Mouse (Mus musculus) embryonic facial prominence, embryonic 14.5 days (tissue): ENCODE results near the gene Epha6. TPM values are rescaled to one million over a fixed set of nuclear protein-coding genes. Genes with fewer than 3 reads are reported as not detected.
A peak's percentile ranks its signal among the peaks of the same experiment; 100 is the strongest.

ENCODE experiments used
- ATAC-seq: fragments of 200-750 bp; cut with Nextera tagmentation; 2 replicates; pipeline ENCODE4 v1.8.0; 2017; ENCODE audit warnings: low read depth, moderate number of reproducible peaks, moderate TSS enrichment
- DNase-seq: peaks from one replicate; pipeline ENCODE4 v3.0.0-alpha.2; 2015; ENCODE audit warnings: low spot score
- H3K27ac ChIP-seq: fragments of 300-500 bp; sonication (generic); replicated peaks from 2 replicates; pipeline ENCODE4 v1.5.1; 2014; ENCODE audit warnings: low read depth, mild to moderate bottlenecking, low read length, moderate library complexity
- H3K27me3 ChIP-seq: fragments of 300-500 bp; sonication (generic); replicated peaks from 2 replicates; pipeline ENCODE4 v1.6.1; 2014; ENCODE audit warnings: low read length; ENCODE audit not compliant: control insufficient read depth, insufficient read depth
- H3K36me3 ChIP-seq: fragments of 300-500 bp; sonication (generic); 2 replicates; pipeline ENCODE4 v1.6.1; 2014; ENCODE audit warnings: low read length, mixed read lengths; ENCODE audit not compliant: control insufficient read depth, insufficient read depth
- H3K4me1 ChIP-seq: fragments of 300-500 bp; sonication (generic); 2 replicates; pipeline ENCODE4 v1.6.1; 2014; ENCODE audit warnings: antibody characterized with exemption, low read length; ENCODE audit not compliant: control insufficient read depth, insufficient read depth
- H3K4me2 ChIP-seq: fragments of 300-500 bp; sonication (generic); 2 replicates; pipeline ENCODE4 v1.6.1; 2014; ENCODE audit warnings: low read depth, mild to moderate bottlenecking, low read length, moderate library complexity, mixed read lengths
- H3K4me3 ChIP-seq: fragments of 300-500 bp; sonication (generic); 2 replicates; pipeline ENCODE4 v1.5.1; 2014; ENCODE audit warnings: low read depth, mild to moderate bottlenecking, low read length
- H3K9ac ChIP-seq: fragments of 300-500 bp; sonication (generic); 2 replicates; pipeline ENCODE4 v1.6.1; 2014; ENCODE audit warnings: low read depth, mild to moderate bottlenecking, low read length, moderate library complexity, mixed read lengths
- H3K9me3 ChIP-seq: fragments of 300-500 bp; sonication (generic); 2 replicates; pipeline ENCODE4 v1.6.1; 2016; ENCODE audit warnings: low read length; ENCODE audit not compliant: control insufficient read depth
- WGBS: fragments of 180-500 bp; shearing (Covaris S2); extraction: QIAGEN DNeasy Blood & Tissue Kit; methylation state at CpG from one replicate; pipeline ENCODE4 v1.1.7; 2014; 5-methylcytosine and 5-hydroxymethylcytosine counted together
- polyA plus RNA-seq: library from polyadenylated mRNA; unstranded; fragments of >200 nt; fragmentation: Nextera tagmentation; extraction: Ambion mirVana; gene quantifications from 2 replicates; pipeline ENCODE4 v1.2.1, GENCODE M21; 2014

Gene Epha6
- polyA plus RNA-seq, 1 experiment from 2014 or later, result 0.79 TPM

DNA sequence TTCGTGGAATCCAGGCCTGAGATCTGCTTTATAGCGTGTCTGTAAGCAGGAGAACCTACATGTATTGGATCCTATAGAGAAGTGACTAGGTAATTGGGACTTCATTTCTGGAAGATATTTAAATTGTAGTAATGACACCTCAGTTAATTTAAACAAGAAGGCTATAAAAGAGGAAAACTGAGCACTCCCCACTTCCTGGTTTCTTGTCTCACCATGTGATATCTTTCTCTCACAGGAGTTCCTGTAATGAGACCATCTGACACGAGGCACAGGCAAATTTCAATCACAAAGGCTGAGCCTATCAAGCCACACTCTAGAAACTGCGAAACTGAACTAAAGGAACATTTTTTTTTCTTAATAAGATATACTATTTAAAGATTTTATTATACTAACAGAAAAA, 348.3 kb downstream of the Epha6 start:
- WGBS, result 76% methylated on average over 4 of the region's 4 CpGs
- no peaks in the 10 kb centered on the region for H3K4me1 ChIP-seq

DNA sequence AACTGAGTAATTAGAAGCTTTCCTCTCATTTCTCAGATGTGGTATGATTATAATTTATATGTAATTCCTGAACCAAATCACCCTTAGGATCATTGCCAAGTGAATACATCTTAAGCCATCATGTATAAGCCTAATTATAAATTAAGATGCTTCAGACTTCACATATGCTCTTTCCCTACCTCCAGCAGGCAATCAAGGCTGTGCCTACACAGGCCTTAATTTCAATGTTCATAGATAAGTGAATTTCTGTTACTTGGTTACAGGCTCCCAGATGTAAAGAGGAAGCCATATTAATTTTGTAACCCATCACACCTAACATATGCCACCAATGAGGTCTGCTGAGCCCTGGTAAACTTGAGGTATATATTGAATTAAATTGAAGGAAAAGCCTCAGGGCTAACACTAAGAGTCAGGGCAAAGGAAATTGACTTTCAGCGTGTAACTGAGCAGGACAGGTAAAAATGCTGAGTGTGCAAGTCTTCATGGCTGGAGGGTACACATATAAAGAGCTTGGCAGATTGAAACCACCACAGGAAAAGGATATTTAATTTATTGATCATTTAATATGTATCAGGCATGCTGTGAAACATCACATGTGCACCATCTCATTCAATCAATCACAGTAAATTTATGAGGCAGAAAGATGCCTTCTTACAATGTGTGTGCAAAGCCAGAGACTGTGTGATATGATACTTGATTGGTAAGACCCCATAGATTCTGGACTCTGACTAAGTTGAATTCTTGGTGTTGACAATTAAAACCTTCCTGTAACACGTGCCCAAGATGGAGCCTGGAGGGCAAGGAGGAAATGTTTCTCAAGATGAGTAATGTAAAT, 365.8 kb downstream of the Epha6 start:
- ATAC-seq (no peak), DNase-seq (no peak)
- Histone ChIP-seq H3K27ac (no peak overlapping the region), H3K27me3 (no peaks in the 10 kb centered on the region), H3K36me3 (no peaks in the 10 kb centered on the region), H3K9me3 (no peaks in the 10 kb centered on the region), H3K4me1 (no peaks in the 10 kb centered on the region), H3K4me3 (no peak overlapping the region), H3K9ac (no peak overlapping the region), H3K4me2 (no peak overlapping the region)
- 57% methylated on average over 2 of the region's 2 CpGs for WGBS

More for the DNA sequence above, 348.3 kb downstream of the Epha6 start:
- no peak for ATAC-seq
- Histone ChIP-seq H3K9ac (no peak overlapping the region), H3K4me2 (no peak overlapping the region), H3K27me3 (no peaks in the 10 kb centered on the region), H3K4me3 (no peak overlapping the region), H3K36me3 (no peaks in the 10 kb centered on the region), H3K9me3 (no peaks in the 10 kb centered on the region), H3K27ac (no peak overlapping the region)
- DNase-seq, result no peak

DNA sequence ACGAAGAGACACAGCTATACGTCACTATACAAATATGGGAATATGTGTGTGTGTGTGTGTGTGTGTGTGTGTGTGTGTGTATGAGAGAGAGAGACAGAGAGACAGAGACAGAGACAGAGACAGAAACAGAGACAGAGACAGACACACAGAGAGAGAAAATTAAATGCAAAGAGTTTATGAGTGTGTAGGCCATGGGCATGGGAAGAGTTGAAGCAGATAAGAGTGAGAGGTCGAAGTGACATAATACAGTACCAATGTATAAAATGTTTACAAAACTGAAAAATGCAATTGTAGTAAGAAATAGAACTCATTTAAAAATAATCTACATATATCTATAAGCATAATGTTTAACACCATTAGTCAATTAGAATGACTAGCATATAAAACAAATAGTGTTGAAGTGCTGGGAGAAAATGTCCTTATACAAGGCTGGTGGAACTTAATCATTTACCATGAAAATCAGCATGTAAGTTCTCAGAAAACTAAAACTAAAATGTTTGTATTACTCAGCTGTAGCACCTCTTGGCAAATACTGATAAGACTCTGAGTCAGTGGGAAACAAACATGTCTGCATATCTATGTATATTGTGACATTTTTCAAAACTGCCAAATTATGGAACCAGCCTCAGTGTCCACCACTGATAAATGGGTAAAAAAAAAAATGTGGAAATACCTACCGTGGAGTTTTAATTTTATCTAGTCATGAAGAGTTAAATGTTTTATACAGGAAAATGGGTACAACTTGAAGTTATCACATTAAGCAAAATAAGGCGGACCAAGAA, 371.2 kb downstream of the Epha6 start:
- H3K9ac ChIP-seq, result no peak overlapping the region
- H3K9me3 ChIP-seq, result no peaks in the 10 kb centered on the region
- no peak for DNase-seq
- no peak overlapping the region for H3K4me3 ChIP-seq
- H3K27me3 ChIP-seq, result no peaks in the 10 kb centered on the region
- WGBS, result 95% methylated on average over 5 of the region's 5 CpGs
- no peak for ATAC-seq
- no peak overlapping the region for H3K4me2 ChIP-seq
- H3K27ac ChIP-seq, result no peak overlapping the region
- no peaks in the 10 kb centered on the region for H3K36me3 ChIP-seq
- H3K4me1 ChIP-seq, result no peaks in the 10 kb centered on the region

DNA sequence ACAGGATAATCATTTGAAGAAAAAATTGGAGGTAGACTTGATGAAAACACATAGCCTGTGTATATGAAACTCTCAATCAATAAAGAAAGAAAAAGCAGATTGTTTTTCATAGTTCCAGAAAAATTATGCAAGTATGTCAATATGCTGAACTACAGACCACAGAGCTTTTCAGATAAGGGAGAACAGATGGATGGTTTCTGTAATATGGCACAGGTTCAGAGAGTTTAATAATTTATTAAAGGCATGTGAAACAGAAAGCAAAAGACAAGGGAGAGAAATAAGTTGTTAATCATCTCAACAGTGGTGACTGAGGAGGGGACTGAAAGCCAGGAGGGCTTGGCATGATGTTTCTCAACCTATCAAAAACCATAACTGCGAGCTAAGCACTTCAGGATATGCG, 372.3 kb downstream of the Epha6 start:
- 63% methylated on average over 2 of the region's 2 CpGs for WGBS

DNA sequence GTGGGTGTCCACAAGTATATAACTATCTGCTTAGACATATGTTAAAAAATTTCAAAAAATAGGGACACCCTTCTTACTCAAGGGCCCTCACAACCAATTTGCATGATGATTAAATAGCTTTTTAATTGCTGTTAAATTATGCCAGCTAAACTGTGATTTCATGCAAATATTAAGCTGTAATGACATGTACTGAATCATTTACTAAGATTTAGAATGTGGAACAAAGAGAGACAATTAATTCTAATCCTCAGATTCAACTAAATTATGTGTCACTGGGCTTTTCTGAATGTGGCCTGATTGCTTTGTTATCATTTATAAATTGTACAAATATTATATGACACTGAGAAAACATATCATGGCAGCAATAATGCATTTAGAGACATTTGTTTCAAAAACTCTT, 396.2 kb downstream of the Epha6 start:
- ATAC-seq (no peak), DNase-seq (no peak)
- H3K4me3 ChIP-seq, result no peak overlapping the region
- H3K27ac ChIP-seq, result no peak overlapping the region
- no peaks in the 10 kb centered on the region for H3K4me1 ChIP-seq
- H3K9ac ChIP-seq, result no peak overlapping the region
- no peaks in the 10 kb centered on the region for H3K9me3 ChIP-seq
- H3K4me2 ChIP-seq, result no peak overlapping the region
- no peaks in the 10 kb centered on the region for H3K36me3 ChIP-seq
- H3K27me3 ChIP-seq, result no peaks in the 10 kb centered on the region

More for the DNA sequence above, 372.3 kb downstream of the Epha6 start:
- ATAC-seq (no peak), DNase-seq (peak; percentile 5)
- H3K4me3 ChIP-seq, result no peak overlapping the region
- H3K9me3 ChIP-seq, result no peaks in the 10 kb centered on the region
- H3K36me3 ChIP-seq, result no peaks in the 10 kb centered on the region
- H3K4me2 ChIP-seq, result no peak overlapping the region
- no peaks in the 10 kb centered on the region for H3K4me1 ChIP-seq
- no peak overlapping the region for H3K27ac ChIP-seq
- no peak overlapping the region for H3K9ac ChIP-seq
- H3K27me3 ChIP-seq, result no peaks in the 10 kb centered on the region

DNA sequence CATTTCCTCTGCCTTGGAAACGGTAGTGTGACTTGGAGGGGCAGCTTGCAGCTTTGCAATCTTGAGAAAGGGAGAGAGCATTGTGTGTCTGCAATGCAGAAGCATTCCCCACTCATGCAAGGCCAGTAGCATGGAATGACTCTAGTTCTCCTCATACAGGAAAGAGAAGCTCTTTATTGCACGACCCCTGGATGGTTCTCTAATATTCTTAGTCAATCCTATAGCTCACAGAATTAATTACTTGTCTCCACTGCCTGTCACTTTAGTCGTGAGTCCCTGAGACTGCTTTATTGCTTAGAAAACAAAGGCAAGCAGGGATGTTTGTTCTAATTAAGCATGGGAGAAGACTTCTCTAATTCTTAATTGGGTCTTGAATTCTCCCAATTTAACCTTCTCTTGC, 429.8 kb downstream of the Epha6 start:
- ATAC-seq (no peak), DNase-seq (no peak)
- H3K27ac ChIP-seq, result no peak overlapping the region
- no peaks in the 10 kb centered on the region for H3K4me1 ChIP-seq
- H3K9me3 ChIP-seq, result no peaks in the 10 kb centered on the region
- H3K4me3 ChIP-seq, result no peak overlapping the region
- no peak overlapping the region for H3K4me2 ChIP-seq
- H3K9ac ChIP-seq, result no peak overlapping the region
- H3K27me3 ChIP-seq, result no peaks in the 10 kb centered on the region
- 23% methylated on average over 3 of the region's 3 CpGs for WGBS
- no peaks in the 10 kb centered on the region for H3K36me3 ChIP-seq

DNA sequence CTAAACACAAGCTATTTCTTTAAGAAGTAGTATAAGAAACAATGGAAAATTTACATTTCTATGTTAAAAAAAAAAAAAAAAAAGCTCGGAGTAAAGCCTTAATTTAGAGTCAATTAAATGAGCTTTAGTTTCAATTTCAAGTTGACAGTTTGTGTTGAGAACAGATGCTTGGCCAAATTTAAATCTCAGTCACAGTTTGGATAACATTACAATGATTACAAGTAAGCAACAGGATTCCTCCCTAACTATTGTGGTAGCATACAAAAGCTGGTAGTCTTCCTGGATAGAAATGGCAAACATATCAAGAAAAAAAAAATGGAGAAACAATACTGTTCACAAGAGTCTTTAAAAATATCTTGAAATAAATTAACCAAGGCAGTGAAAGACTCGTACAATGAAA, 452.9 kb downstream of the Epha6 start:
- no peaks in the 10 kb centered on the region for H3K4me1 ChIP-seq
- 57% methylated on average over 2 of the region's 2 CpGs for WGBS
- no peak overlapping the region for H3K9ac ChIP-seq
- H3K9me3 ChIP-seq, result no peaks in the 10 kb centered on the region
- H3K27ac ChIP-seq, result no peak overlapping the region
- H3K27me3 ChIP-seq, result no peaks in the 10 kb centered on the region
- ATAC-seq (no peak), DNase-seq (no peak)
- H3K4me3 ChIP-seq, result no peak overlapping the region
- H3K4me2 ChIP-seq, result no peak overlapping the region
- no peaks in the 10 kb centered on the region for H3K36me3 ChIP-seq

DNA sequence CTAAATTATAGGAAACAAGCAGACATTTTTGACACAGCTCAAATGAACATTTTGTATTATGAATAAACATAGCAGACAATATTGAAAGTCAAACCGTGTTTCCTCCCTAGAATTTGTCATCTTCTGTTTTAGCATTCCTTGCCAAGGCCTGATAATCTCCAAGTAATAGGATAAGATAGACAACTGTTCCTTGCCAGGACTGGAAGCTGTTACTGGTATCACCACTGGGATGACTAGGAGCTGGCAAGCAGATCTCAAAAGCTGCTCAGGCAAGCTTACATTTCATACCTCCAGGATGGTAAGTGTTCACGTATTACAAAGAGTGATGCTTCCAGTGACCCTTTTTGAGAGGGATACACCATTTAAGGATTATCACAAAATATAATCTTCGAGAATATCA, 461.0 kb downstream of the Epha6 start:
- no peaks in the 10 kb centered on the region for H3K9me3 ChIP-seq
- WGBS, result 69% methylated on average over 3 of the region's 3 CpGs
- no peak for ATAC-seq
- H3K4me2 ChIP-seq, result no peak overlapping the region
- H3K4me3 ChIP-seq, result no peak overlapping the region
- no peak overlapping the region for H3K9ac ChIP-seq
- no peaks in the 10 kb centered on the region for H3K4me1 ChIP-seq
- H3K27me3 ChIP-seq, result no peaks in the 10 kb centered on the region
- H3K27ac ChIP-seq, result no peak overlapping the region
- H3K36me3 ChIP-seq, result no peaks in the 10 kb centered on the region
- no peak for DNase-seq
